Mouse (Mus musculus) heart, embryonic 16.5 days (tissue): ENCODE results near the gene Ksr2. TPM values are rescaled to one million over a fixed set of nuclear protein-coding genes. Genes with fewer than 3 reads are reported as not detected.
"Not testable (repeated sequence)": the region's sequence is repeated elsewhere in the genome, so short reads cannot be mapped to it uniquely, and the experiment has no call there.

Experiments
- ATAC-seq: fragments of 200-750 bp; cut with Nextera tagmentation; replicated peaks from 2 replicates; pipeline ENCODE4 v1.8.0; 2017; ENCODE audit warnings: moderate number of reproducible peaks; ENCODE audit not compliant: insufficient read depth, low FRiP score; ENCODE audit errors: extremely low read depth
- H3K27ac ChIP-seq: fragments of 300-500 bp; sonication (generic); 2 replicates; pipeline ENCODE4 v1.5.1; 2014; ENCODE audit warnings: mild to moderate bottlenecking, low read length, control low read depth, moderate library complexity
- H3K27me3 ChIP-seq: fragments of 300-500 bp; sonication (generic); 2 replicates; pipeline ENCODE4 v1.6.1; 2014; ENCODE audit warnings: low read length, mixed read lengths; ENCODE audit not compliant: control insufficient read depth, insufficient read depth
- H3K36me3 ChIP-seq: fragments of 300-500 bp; sonication (generic); 2 replicates; pipeline ENCODE4 v1.6.1; 2014; ENCODE audit not compliant: control insufficient read depth, insufficient read depth
- H3K4me1 ChIP-seq: fragments of 300-500 bp; sonication (generic); 2 replicates; pipeline ENCODE4 v1.6.1; 2014; ENCODE audit warnings: low read length, mixed read lengths; ENCODE audit not compliant: control insufficient read depth, insufficient read depth
- H3K4me2 ChIP-seq: fragments of 300-500 bp; sonication (generic); 2 replicates; pipeline ENCODE4 v1.6.1; 2014; ENCODE audit warnings: low read depth, mild to moderate bottlenecking, control low read depth, low read length
- H3K4me3 ChIP-seq: fragments of 300-500 bp; sonication (generic); 2 replicates; pipeline ENCODE4 v1.5.1; 2014; ENCODE audit warnings: mild to moderate bottlenecking, control low read depth, low read length
- H3K9ac ChIP-seq: fragments of 300-500 bp; sonication (generic); 2 replicates; pipeline ENCODE4 v1.6.1; 2014; ENCODE audit warnings: low read length, control low read depth
- H3K9me3 ChIP-seq: fragments of 300-500 bp; sonication (generic); replicated peaks from 2 replicates; pipeline ENCODE4 v1.6.1; 2016; ENCODE audit warnings: low read length; ENCODE audit not compliant: control insufficient read depth
- WGBS: fragments of 180-500 bp; shearing (Covaris S2); extraction: QIAGEN DNeasy Blood & Tissue Kit; methylation state at CpG from one replicate; pipeline ENCODE4 v1.1.7; 2014; 5-methylcytosine and 5-hydroxymethylcytosine counted together
- polyA plus RNA-seq: library from polyadenylated mRNA; unstranded; fragments of >200 nt; fragmentation: Nextera tagmentation; extraction: Ambion mirVana; gene quantifications from 2 replicates; pipeline ENCODE4 v1.2.1, GENCODE M21; 2015

Ksr2 gene
- polyA plus RNA-seq, 1 experiment from 2014 or later, result 0.05 TPM

DNA sequence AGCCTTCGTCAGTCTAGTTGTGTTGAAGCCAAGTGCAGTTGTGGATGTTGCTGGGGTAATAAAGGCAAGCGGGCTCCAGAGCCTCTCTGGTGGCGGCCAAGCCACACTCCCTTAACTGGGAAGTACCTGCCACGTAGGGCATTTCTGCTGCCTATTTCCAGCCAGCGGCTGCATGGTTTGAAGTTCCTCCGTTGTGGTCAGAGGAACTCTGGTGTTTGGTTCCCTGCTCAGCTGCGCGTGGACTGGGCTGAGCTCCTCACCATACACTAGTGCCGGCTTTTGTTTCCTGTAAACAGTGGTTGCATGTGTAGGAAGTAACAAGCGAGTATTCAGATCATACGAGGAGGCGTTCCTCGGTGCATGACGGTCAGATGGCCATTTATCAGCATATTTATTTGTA, 36.1 kb upstream of the Ksr2 start:
- H3K4me2 ChIP-seq, ATAC-seq, H3K4me1 ChIP-seq, H3K9me3 ChIP-seq, H3K4me3 ChIP-seq, H3K9ac ChIP-seq, H3K27ac ChIP-seq, H3K27me3 ChIP-seq: not testable (repeated sequence)
- WGBS, result 83% methylated on average over 14 of the region's 14 CpGs
- H3K36me3 ChIP-seq, result peaks cover 39% of the 10 kb centered on the region

DNA sequence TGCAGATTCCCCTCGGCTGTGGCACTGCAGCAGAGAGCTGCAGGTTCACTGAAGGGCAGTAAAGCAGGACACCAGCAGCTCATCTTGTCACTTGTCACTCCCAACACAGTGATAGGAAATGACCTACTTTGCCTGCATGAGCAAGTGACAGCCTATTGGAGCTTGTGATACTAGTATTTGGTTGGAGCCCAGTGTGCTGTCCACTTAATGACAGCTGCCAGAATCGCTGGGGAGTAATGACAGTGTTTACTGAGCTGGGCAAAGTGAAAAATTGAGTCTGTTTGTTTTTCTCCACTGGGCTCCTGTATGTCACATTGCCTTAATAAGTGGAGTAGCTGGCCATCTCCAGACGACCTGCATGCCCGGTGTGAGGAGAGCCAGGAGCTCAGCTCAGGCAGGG, 33.6 kb upstream of the Ksr2 start:
- Histone ChIP-seq H3K4me1 (peaks cover 6% of the 10 kb centered on the region; the same call in 1 of the 2 replicates), H3K36me3 (peaks cover 37% of the 10 kb centered on the region), H3K4me2 (no peak overlapping the region), H3K27ac (no peak overlapping the region), H3K9ac (no peak overlapping the region), H3K4me3 (no peak overlapping the region), H3K27me3 (no peaks in the 10 kb centered on the region), H3K9me3 (no peaks in the 10 kb centered on the region)
- no peak for ATAC-seq
- WGBS, result 59% methylated on average over 4 of the region's 4 CpGs

DNA sequence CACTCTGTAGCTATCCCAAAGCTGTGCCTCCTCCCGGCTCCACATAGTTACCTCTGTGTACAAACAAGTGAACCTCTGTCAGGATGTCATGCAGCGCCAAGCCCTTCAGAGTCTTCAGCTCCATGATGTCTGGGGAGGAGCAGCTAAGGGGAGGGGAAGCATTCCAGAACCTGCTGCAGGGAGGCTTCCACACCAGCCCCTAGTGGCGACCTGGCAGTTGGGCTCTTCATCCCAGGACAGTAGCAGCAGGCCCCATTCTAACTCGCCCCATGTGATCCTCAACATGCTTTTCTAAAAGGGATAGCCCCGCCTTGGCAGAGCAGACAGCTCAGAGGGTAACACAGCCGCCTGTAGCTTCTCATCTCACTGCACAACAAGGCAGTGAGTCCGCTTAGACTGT, 32.0 kb upstream of the Ksr2 start:
- Histone ChIP-seq H3K4me2 (no peak overlapping the region), H3K9me3 (no peaks in the 10 kb centered on the region), H3K4me3 (no peak overlapping the region), H3K9ac (no peak overlapping the region), H3K27me3 (no peaks in the 10 kb centered on the region), H3K36me3 (peaks cover 26% of the 10 kb centered on the region), H3K27ac (no peak overlapping the region), H3K4me1 (peaks cover 6% of the 10 kb centered on the region; the same call in 1 of the 2 replicates)
- ATAC-seq, result peak; percentile 33; the same call in 1 of the 2 replicates
- 66% methylated on average over 7 of the region's 7 CpGs for WGBS

DNA sequence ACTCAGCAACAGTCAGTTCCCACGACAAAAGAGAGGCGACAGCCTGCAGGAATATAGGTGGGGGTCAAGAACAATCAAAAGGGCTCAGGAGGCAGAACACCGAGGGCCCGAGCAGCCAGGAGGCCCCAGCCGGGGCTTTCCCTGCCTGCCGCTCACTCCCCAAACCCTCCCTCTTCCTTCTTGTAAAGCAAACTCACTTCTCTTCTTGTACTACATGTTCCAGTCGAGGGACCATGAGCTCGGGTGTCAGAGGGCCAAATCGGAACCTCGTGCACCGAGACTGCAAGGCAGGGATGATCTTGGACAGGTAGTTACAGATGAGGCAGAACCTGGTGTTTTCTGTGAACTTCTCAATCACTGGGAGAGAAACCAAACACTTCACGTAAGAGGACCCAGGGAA, 30.6 kb upstream of the Ksr2 start:
- H3K4me3 ChIP-seq, result no peak overlapping the region
- ATAC-seq, result no peak
- H3K4me2 ChIP-seq, result no peak overlapping the region
- H3K36me3 ChIP-seq, result peaks cover 20% of the 10 kb centered on the region
- H3K9ac ChIP-seq, result no peak overlapping the region
- peaks cover 10% of the 10 kb centered on the region for H3K4me1 ChIP-seq
- no peaks in the 10 kb centered on the region for H3K27me3 ChIP-seq
- no peak overlapping the region for H3K27ac ChIP-seq
- H3K9me3 ChIP-seq, result no peaks in the 10 kb centered on the region
- 75% methylated on average over 12 of the region's 12 CpGs for WGBS

DNA sequence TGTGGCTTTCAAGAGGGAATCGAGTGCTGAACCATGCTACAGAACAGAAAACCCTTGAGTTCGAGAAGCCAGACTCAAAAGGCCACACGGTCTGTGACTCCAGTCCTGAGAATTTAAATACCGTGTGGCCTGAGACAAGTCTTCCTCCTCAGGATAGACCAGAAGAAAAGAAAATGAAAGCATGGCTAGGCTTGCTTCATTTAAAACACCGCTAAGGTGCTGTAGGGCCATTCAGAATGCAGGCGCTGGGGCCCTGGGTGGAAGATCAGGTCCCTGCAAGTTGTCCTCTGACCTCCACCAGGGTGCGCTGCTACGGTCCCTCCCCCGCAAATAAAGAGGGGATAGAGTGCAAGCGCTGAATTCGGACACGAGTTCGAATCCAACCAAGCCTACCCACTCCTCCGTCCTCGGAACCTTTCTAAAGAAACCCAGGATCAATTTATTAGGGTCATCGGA, 25.5 kb upstream of the Ksr2 start:
- Histone ChIP-seq H3K27ac (no peak overlapping the region), H3K27me3 (no peaks in the 10 kb centered on the region), H3K36me3 (peaks cover 8% of the 10 kb centered on the region), H3K4me1 (peaks cover 6% of the 10 kb centered on the region), H3K4me2 (peak overlapping the region; percentile 76), H3K9me3 (peaks cover 5% of the 10 kb centered on the region; the same call in 1 of the 2 replicates), H3K9ac (peak overlapping the region; percentile 89), H3K4me3 (peak overlapping the region; percentile 81)
- peak; percentile 18; the same call in 1 of the 2 replicates for ATAC-seq
- WGBS, result 7% methylated on average over 16 of the region's 16 CpGs

DNA sequence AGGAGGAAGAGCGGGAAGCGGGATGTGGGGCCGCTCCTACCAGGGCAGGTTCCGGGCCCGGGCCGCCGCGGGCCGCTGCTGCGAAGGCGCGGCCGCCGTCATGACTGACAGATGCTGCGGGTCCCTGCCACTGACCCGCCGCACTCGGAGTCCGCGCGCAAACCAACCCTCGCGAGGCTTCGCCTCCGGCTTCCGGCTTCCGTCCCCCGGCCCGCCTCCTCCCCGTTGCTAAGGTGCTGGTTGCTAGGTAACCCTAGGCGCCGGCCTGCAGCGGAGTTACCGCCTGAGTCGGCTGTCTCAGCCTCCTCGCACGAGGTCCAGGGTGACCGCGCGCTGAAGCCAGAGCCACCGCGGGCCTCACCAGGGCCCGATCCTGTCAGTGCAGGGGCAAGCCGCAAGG, 24.9 kb upstream of the Ksr2 start, which contains the start of gene Rfc5:
TSS of gene Rfc5 (minus strand) at position 171 of the 400 bp plus-strand sequence.
- peak within 1 kb of the TSS; percentile 81 for H3K4me3 ChIP-seq
- no peaks in the 10 kb centered on the region for H3K27me3 ChIP-seq
- H3K4me1 ChIP-seq, result peaks cover 6% of the 10 kb centered on the region
- peak within 1 kb of the TSS; percentile 76 for H3K4me2 ChIP-seq
- under 1% methylated on average over 44 of the region's 44 CpGs for WGBS
- peak; percentile 97 for ATAC-seq
- no peak within 1 kb of the TSS for H3K27ac ChIP-seq
- peak within 1 kb of the TSS; percentile 89 for H3K9ac ChIP-seq
- H3K9me3 ChIP-seq, result peaks cover 8% of the 10 kb centered on the region; the same call in 1 of the 2 replicates
- H3K36me3 ChIP-seq, result peaks cover 6% of the 10 kb centered on the region

DNA sequence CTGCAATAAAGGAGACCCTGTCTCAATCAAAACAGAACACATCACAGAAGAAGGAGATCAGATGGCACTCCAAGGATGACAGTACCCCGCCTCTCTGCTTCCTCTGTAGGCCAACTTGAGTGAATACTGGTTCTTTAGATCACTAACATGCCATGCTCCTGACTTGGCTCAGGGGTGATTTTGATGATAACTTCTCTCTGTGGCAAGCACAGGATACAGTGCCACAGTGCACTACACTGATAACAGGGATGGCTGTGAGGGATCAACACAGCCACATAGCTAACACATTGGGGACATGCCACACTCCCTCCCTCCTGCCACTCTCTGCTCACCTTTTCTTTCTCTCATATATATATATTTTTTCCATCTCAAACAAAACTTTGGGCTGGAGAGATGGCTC, 22.9 kb upstream of the Ksr2 start:
- no peaks in the 10 kb centered on the region for H3K36me3 ChIP-seq
- H3K4me3 ChIP-seq, result no peak overlapping the region
- H3K27me3 ChIP-seq, result no peaks in the 10 kb centered on the region
- 81% methylated on average over 1 of the region's 1 CpGs for WGBS
- H3K9ac ChIP-seq, result no peak overlapping the region
- H3K9me3 ChIP-seq, result peaks cover 8% of the 10 kb centered on the region; the same call in 1 of the 2 replicates
- H3K4me1 ChIP-seq, result peaks cover 6% of the 10 kb centered on the region
- H3K4me2 ChIP-seq, result no peak overlapping the region
- no peak overlapping the region for H3K27ac ChIP-seq
- ATAC-seq, result no peak

DNA sequence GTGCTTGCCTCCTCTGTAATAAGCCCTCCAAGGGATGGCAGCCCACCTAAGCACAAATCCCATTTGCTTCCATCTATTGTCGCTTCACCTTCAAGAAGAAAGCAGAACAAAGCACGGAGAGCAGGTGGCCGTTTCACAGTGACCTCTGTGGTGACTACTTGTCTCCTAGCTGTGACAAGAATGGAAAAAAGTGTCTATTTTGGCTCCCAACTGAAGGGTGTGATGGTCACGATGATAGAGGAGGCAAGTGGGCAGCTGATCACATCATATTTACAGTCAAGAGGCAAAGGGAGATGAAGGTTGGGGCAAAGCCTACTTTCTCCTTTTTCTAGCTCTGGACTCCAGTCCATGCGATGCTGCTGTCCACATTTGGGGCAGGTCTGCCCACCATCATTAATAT, 18.0 kb upstream of the Ksr2 start:
- H3K4me3 ChIP-seq, result no peak overlapping the region
- no peaks in the 10 kb centered on the region for H3K4me1 ChIP-seq
- no peak overlapping the region for H3K4me2 ChIP-seq
- no peak overlapping the region for H3K9ac ChIP-seq
- H3K36me3 ChIP-seq, result no peaks in the 10 kb centered on the region
- H3K9me3 ChIP-seq, result peaks cover 8% of the 10 kb centered on the region; the same call in 1 of the 2 replicates
- 77% methylated on average over 5 of the region's 5 CpGs for WGBS
- ATAC-seq, result no peak
- H3K27me3 ChIP-seq, result no peaks in the 10 kb centered on the region
- no peak overlapping the region for H3K27ac ChIP-seq

DNA sequence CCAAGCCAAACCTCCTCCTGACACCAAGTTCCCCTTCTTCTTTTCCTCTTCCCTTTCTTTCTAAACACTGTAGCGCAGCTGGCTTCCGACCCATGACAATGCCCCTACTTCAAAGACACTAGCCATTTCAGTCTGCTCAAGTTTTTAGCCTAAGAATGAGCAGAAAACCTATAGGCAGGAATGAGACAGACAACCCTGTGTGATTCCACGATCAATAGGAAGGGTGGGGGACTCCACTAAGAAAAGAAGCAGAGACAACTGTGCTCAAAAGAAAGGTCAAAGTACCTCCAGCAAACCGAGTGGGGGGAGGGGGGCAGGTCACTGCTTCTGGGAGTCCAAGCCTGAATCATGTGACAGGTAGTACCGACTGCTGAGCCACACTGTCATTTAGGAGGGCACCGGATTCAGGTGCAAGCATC, 17.2 kb upstream of the Ksr2 start:
- H3K27ac ChIP-seq, result no peak overlapping the region
- H3K4me2 ChIP-seq, result no peak overlapping the region
- no peaks in the 10 kb centered on the region for H3K27me3 ChIP-seq
- H3K36me3 ChIP-seq, result no peaks in the 10 kb centered on the region
- H3K4me3 ChIP-seq, result no peak overlapping the region
- no peak overlapping the region for H3K9ac ChIP-seq
- H3K9me3 ChIP-seq, result 0 out of 2 replicates have a peak, but pooled peaks cover 2% of the 10 kb centered on the region
- no peak for ATAC-seq
- WGBS, result 68% methylated on average over 6 of the region's 6 CpGs
- H3K4me1 ChIP-seq, result no peaks in the 10 kb centered on the region
